Mouse (Mus musculus): ENCODE results near the gene Olfr191. TPM values are rescaled to one million over a fixed set of nuclear protein-coding genes. Genes with fewer than 3 reads are reported as not detected.

Olfr191 gene
- not detected in 2 replicates for polyA plus RNA-seq (2012; rRNA removed; ENCODE audit: low replicate concordance)

GRCm38 (mm10) chr16:59089722-59090121 lies at the start of gene Olfr191:
Olfr191 (minus strand) TSS chr16:59089822.

GRCm38 (mm10) chr16:59120969-59121368 lies 31.3 kb upstream of the Olfr191 start, which contains the start of gene Olfr194:
Olfr194 (minus strand) TSS chr16:59121069.

GRCm38 (mm10) chr16:59111781-59112180 lies 22.2 kb upstream of the Olfr191 start, which contains the start of gene Olfr193:
Olfr193 (minus strand) TSS chr16:59111881.

DNA sequence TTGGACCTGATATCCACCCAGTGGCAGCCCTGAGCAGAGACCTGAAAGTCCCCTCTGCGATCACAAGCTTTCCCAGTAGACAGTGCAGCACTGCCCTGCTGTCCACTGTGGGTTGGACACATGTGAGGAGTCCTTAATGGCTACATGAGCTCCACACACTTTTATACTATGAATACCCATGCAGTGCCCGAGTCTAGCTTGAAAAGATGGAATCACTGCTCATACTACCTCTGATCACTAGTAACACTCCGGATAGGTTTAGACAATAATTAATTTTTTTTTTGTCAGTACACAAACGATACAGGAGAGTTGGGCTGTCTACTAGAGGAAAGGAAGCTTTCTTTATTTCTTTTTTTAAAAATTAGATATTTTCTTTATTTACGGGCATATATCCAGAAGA lies 11.7 kb downstream of the Olfr191 start, which contains the start of gene Olfr190:
TSS of gene Olfr190 (minus strand) at position 101 of the 400 bp plus-strand sequence.

DNA sequence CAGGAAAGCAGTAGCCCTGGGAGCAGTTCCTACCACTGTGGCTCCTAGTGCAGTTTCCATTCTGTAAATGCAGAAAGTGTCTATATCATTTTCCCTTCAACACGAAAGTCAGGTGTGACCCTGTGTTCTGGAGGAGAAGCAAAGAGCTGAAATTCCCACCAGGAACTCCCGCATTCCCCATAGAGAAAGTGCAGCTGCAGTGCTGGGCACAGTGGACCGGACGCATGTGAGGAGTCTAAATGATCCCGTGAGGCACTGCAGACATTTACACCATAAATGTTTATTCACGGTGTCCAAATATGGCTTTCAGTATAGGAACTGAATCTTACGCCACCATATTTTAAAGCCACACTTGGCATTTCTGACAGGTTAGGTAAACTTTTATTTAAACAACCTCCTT lies 49.9 kb downstream of the Olfr191 start, which contains the start of gene Olfr187:
TSS of gene Olfr187 (minus strand) at position 58 of the 400 bp plus-strand sequence.

Other genes with a start within 250 kb of the Olfr191 start
- not detected in 2 replicates for gene Olfr177, start 215.1 kb downstream of the Olfr191 start, polyA plus RNA-seq (2012; rRNA removed; ENCODE audit: low replicate concordance)
- not detected in 2 replicates for gene Olfr178, start 197.8 kb downstream of the Olfr191 start, polyA plus RNA-seq (2012; rRNA removed; ENCODE audit: low replicate concordance)
- not detected in 2 replicates for gene Olfr181, start 161.1 kb downstream of the Olfr191 start, polyA plus RNA-seq (2012; rRNA removed; ENCODE audit: low replicate concordance)
- gene Olfr180, start 160.4 kb downstream of the Olfr191 start, polyA plus RNA-seq (2012; rRNA removed; ENCODE audit: low replicate concordance), result not detected in 2 replicates
- not detected in 2 replicates for gene Olfr183, start 94.5 kb downstream of the Olfr191 start, polyA plus RNA-seq (2012; rRNA removed; ENCODE audit: low replicate concordance)
- gene Olfr186, start 59.5 kb downstream of the Olfr191 start, polyA plus RNA-seq (2012; rRNA removed; ENCODE audit: low replicate concordance), result not detected in 2 replicates
- gene Olfr187, start 50.1 kb downstream of the Olfr191 start, polyA plus RNA-seq (2012; rRNA removed; ENCODE audit: low replicate concordance), result not detected in 2 replicates
- gene Olfr190, start 11.8 kb downstream of the Olfr191 start, polyA plus RNA-seq (2012; rRNA removed; ENCODE audit: low replicate concordance), result not detected in 2 replicates
- gene Olfr193, start 22.1 kb upstream of the Olfr191 start, polyA plus RNA-seq (2012; rRNA removed; ENCODE audit: low replicate concordance), result not detected in 2 replicates
- gene Olfr194, start 31.2 kb upstream of the Olfr191 start, polyA plus RNA-seq (2012; rRNA removed; ENCODE audit: low replicate concordance), result not detected in 2 replicates
- gene Olfr195, start 57.2 kb upstream of the Olfr191 start, polyA plus RNA-seq (2012; rRNA removed; ENCODE audit: low replicate concordance), result not detected in 2 replicates
- not detected in 2 replicates for gene Olfr196, start 80.6 kb upstream of the Olfr191 start, polyA plus RNA-seq (2012; rRNA removed; ENCODE audit: low replicate concordance)
- not detected in 2 replicates for gene Olfr198, start 113.7 kb upstream of the Olfr191 start, polyA plus RNA-seq (2012; rRNA removed; ENCODE audit: low replicate concordance)
- not detected in 2 replicates for gene Olfr199, start 129.9 kb upstream of the Olfr191 start, polyA plus RNA-seq (2012; rRNA removed; ENCODE audit: low replicate concordance)
- gene Olfr201, start 182.8 kb upstream of the Olfr191 start, polyA plus RNA-seq (2012; rRNA removed; ENCODE audit: low replicate concordance), result not detected in 2 replicates
- not detected in 2 replicates for gene Olfr202, start 197.0 kb upstream of the Olfr191 start, polyA plus RNA-seq (2012; rRNA removed; ENCODE audit: low replicate concordance)
- not detected in 2 replicates for gene Olfr203, start 209.1 kb upstream of the Olfr191 start, polyA plus RNA-seq (2012; rRNA removed; ENCODE audit: low replicate concordance)
- gene Olfr204, start 228.4 kb upstream of the Olfr191 start, polyA plus RNA-seq (2012; rRNA removed; ENCODE audit: low replicate concordance), result not detected in 2 replicates
- not detected in 2 replicates for gene Olfr205, start 241.3 kb upstream of the Olfr191 start, polyA plus RNA-seq (2012; rRNA removed; ENCODE audit: low replicate concordance)